Mouse (Mus musculus): ENCODE data around the gene Adam22. TPM values are rescaled to one million over a fixed set of nuclear protein-coding genes. Genes with fewer than 3 reads are reported as not detected.

The Adam22 gene
- polyA plus RNA-seq, 1 experiment from 2014 or later = 0.40 TPM

DNA sequence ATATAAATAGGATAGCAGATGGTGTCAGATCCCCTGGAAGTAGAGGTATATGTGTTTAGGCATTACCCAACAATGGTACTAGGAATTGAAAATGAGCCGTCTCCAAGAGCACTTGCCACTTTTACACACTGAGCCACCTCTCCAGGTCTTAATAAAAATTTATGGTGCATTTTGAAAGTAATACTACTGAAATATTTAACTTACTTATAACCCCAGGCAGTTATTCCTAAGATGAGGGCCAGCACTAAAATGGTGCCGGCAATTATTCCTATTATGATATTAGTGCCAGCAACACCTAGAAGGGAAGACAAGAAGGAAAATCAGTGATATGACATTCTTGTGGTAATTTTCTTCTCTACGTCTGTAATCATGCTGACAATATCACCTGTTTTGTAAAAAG is 256.3 kb downstream of the Adam22 start:
- Histone ChIP-seq H3K4me3 (ENCODE audit: low read depth, low read length) (no peak overlapping the region), H3K9me3 (replicated peaks; ENCODE audit: control insufficient read depth, low read length) (no peaks in the 10 kb centered on the region), H3K27me3 (ENCODE audit: control insufficient read depth, insufficient read depth, low read depth, low read length) (no peaks in the 10 kb centered on the region), H3K4me2 (ENCODE audit: low read depth, low read length) (no peak overlapping the region), H3K36me3 (ENCODE audit: control insufficient read depth, insufficient read depth) (no peaks in the 10 kb centered on the region), H3K9ac (ENCODE audit: low read depth, low read length) (no peak overlapping the region), H3K4me1 (ENCODE audit: control insufficient read depth, low read depth, low read length) (no peaks in the 10 kb centered on the region), H3K27ac (ENCODE audit: low read length) (no peak overlapping the region)
- WGBS (ENCODE audit: insufficient replicate concordance) = 61% methylated on average over 3 of the region's 3 CpGs
- ATAC-seq (ENCODE audit: low read depth) = no peak

DNA sequence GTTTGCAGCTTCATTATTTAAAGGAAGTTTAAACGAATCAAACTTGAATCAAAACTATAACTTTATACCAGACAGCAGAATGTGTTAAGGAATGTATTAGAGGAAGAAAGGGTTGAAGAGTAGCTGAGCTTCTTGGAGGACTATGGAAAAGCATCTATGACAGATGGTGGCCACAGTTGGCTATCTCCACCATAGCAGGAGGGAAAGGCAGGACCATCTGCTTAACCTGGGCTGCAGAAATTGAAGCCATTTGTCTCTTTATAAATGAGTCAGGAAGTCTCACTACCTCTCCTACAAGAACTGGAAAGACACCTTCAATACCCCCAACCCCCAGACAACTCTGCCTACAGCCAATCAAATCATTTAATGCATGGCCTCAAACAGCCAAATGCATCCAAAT is 272.3 kb downstream of the Adam22 start:
- Histone ChIP-seq H3K9ac (ENCODE audit: low read depth, low read length) (no peak overlapping the region), H3K4me1 (ENCODE audit: control insufficient read depth, low read depth, low read length) (no peaks in the 10 kb centered on the region), H3K36me3 (ENCODE audit: control insufficient read depth, insufficient read depth) (no peaks in the 10 kb centered on the region), H3K4me2 (ENCODE audit: low read depth, low read length) (no peak overlapping the region), H3K9me3 (replicated peaks; ENCODE audit: control insufficient read depth, low read length) (no peaks in the 10 kb centered on the region), H3K27ac (ENCODE audit: low read length) (no peak overlapping the region), H3K4me3 (ENCODE audit: low read depth, low read length) (no peak overlapping the region), H3K27me3 (ENCODE audit: control insufficient read depth, insufficient read depth, low read depth, low read length) (no peaks in the 10 kb centered on the region)
- ATAC-seq (ENCODE audit: low read depth) = no peak
- 55% methylated on average over 1 of the region's 1 CpGs for WGBS (ENCODE audit: insufficient replicate concordance)

DNA sequence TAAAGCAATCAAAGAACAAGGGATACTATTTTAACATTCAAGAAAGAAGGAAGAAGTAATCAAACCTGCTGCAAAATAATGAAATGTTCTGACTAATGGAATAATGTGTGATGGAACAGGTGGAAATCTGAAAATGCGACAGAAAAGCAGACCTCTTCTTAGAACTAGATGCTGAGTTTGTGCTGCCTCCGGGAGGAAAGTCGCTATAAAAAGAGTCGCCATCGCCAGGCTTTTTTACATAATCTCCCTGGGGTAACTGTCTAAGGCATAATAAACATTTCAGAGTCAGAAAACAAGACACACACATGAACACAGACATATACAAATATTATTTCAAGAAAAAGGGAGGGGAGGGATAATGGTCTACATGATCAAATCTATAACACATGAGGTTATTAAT is 273.0 kb downstream of the Adam22 start:
- Histone ChIP-seq H3K27me3 (ENCODE audit: control insufficient read depth, insufficient read depth, low read depth, low read length) (no peaks in the 10 kb centered on the region), H3K9me3 (replicated peaks; ENCODE audit: control insufficient read depth, low read length) (no peaks in the 10 kb centered on the region), H3K9ac (ENCODE audit: low read depth, low read length) (no peak overlapping the region), H3K36me3 (ENCODE audit: control insufficient read depth, insufficient read depth) (no peaks in the 10 kb centered on the region), H3K27ac (ENCODE audit: low read length) (no peak overlapping the region), H3K4me2 (ENCODE audit: low read depth, low read length) (no peak overlapping the region), H3K4me3 (ENCODE audit: low read depth, low read length) (no peak overlapping the region), H3K4me1 (ENCODE audit: control insufficient read depth, low read depth, low read length) (no peaks in the 10 kb centered on the region)
- no peak for ATAC-seq (ENCODE audit: low read depth)
- WGBS (ENCODE audit: insufficient replicate concordance) = 64% methylated on average over 5 of the region's 5 CpGs

DNA sequence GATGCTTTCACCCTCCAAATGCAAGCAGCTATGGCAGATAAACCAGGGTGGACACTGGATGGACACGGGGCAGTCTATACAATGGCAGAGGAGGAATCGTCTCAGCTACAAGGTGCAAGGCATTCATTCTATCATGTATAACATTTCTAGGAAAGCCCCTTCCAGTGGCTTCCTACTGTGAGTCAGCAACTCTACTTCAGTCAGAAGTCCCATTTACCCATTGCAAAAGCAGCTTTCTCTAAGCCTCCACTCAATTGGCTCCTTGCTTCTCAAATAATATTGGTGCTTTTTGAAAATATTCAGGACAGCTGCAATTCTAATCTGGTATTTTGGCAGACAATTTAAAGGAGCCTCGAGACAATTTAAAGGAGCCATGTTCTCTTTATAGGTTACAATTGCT is 279.8 kb downstream of the Adam22 start:
- no peaks in the 10 kb centered on the region for H3K4me1 ChIP-seq (ENCODE audit: control insufficient read depth, low read depth, low read length)
- H3K36me3 ChIP-seq (ENCODE audit: control insufficient read depth, insufficient read depth) = no peaks in the 10 kb centered on the region
- H3K27me3 ChIP-seq (ENCODE audit: control insufficient read depth, insufficient read depth, low read depth, low read length) = no peaks in the 10 kb centered on the region
- no peak overlapping the region for H3K4me2 ChIP-seq (ENCODE audit: low read depth, low read length)
- H3K9me3 ChIP-seq (replicated peaks; ENCODE audit: control insufficient read depth, low read length) = no peaks in the 10 kb centered on the region
- no peak overlapping the region for H3K27ac ChIP-seq (ENCODE audit: low read length)
- H3K9ac ChIP-seq (ENCODE audit: low read depth, low read length) = no peak overlapping the region
- no peak for ATAC-seq (ENCODE audit: low read depth)
- WGBS (ENCODE audit: insufficient replicate concordance) = 56% methylated on average over 3 of the region's 3 CpGs
- no peak overlapping the region for H3K4me3 ChIP-seq (ENCODE audit: low read depth, low read length)

GRCm38 (mm10) chr5:8085661-8086060 is 282.3 kb downstream of the Adam22 start:
- Histone ChIP-seq H3K27me3 (ENCODE audit: control insufficient read depth, insufficient read depth, low read depth, low read length) (no peaks in the 10 kb centered on the region), H3K9ac (ENCODE audit: low read depth, low read length) (no peak overlapping the region), H3K27ac (ENCODE audit: low read length) (no peak overlapping the region), H3K4me3 (ENCODE audit: low read depth, low read length) (no peak overlapping the region), H3K4me1 (ENCODE audit: control insufficient read depth, low read depth, low read length) (no peaks in the 10 kb centered on the region), H3K4me2 (ENCODE audit: low read depth, low read length) (no peak overlapping the region), H3K9me3 (replicated peaks; ENCODE audit: control insufficient read depth, low read length) (no peaks in the 10 kb centered on the region), H3K36me3 (ENCODE audit: control insufficient read depth, insufficient read depth) (no peaks in the 10 kb centered on the region)
- WGBS (ENCODE audit: insufficient replicate concordance) = 56% methylated on average over 3 of the region's 3 CpGs
- no peak for ATAC-seq (ENCODE audit: low read depth)

DNA sequence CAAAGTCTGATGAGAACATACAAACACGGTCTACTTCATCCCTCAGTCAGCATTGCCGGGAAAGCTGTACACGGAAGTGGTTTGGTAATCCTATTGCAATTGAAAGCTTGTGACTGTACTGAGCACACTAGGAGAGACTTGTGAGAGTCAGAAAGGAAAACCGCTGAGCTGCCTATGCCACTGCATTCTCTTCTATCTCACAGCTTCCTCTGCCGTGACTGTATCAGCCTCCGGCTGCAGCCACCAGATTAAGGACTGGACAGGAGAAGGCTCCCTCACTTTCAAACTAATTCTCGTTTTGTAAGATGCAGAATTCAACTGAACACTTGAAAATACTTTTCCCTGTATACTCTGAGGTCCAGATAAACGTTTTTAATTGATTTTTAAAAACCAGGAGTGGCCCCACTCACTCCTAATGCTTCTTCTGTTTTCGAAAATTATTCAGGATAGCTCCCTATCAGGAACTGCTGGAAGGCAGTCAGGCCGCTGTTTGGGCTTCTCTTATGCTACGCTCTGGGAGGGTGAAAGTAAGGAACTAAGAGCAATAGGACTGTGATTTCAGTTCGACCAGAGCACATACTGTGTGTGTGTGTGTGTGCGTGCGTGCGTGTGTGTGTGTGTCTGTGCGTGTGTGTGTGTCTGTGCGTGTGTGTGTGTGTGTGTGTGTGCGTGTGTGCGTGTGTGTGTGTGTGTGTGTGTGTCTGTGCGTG is 285.0 kb downstream of the Adam22 start:
- Histone ChIP-seq H3K4me2 (ENCODE audit: low read depth, low read length) (no peak overlapping the region), H3K27me3 (ENCODE audit: control insufficient read depth, insufficient read depth, low read depth, low read length) (no peaks in the 10 kb centered on the region), H3K27ac (ENCODE audit: low read length) (no peak overlapping the region), H3K4me3 (ENCODE audit: low read depth, low read length) (no peak overlapping the region), H3K9me3 (replicated peaks; ENCODE audit: control insufficient read depth, low read length) (no peaks in the 10 kb centered on the region), H3K36me3 (ENCODE audit: control insufficient read depth, insufficient read depth) (no peaks in the 10 kb centered on the region), H3K9ac (ENCODE audit: low read depth, low read length) (no peak overlapping the region), H3K4me1 (ENCODE audit: control insufficient read depth, low read depth, low read length) (no peaks in the 10 kb centered on the region)
- ATAC-seq (ENCODE audit: low read depth) = no peak
- 53% methylated on average over 20 of the region's 20 CpGs for WGBS (ENCODE audit: insufficient replicate concordance)

DNA sequence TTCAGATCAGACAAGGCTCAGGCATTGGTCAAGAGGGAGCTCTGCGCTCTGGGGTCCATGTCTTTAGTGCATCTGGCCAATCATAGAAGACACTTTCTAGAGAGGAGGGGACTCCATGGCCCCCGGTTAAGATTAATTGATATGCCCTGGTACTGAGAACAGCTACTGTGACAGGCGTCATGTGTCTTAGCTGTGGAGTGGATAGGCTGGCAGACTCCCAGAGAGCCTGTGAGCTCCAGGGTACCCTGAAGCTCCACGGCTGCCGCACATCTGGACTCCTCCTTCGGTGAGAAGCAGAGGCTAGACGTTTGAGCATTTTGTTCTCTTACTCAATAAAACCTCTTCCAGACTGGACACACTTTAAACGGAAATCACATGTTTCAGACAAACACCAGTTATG is 290.5 kb downstream of the Adam22 start:
- WGBS (ENCODE audit: insufficient replicate concordance) = 73% methylated on average over 8 of the region's 8 CpGs
- no peaks in the 10 kb centered on the region for H3K27me3 ChIP-seq (ENCODE audit: control insufficient read depth, insufficient read depth, low read depth, low read length)
- H3K4me1 ChIP-seq (ENCODE audit: control insufficient read depth, low read depth, low read length) = no peaks in the 10 kb centered on the region
- H3K9me3 ChIP-seq (replicated peaks; ENCODE audit: control insufficient read depth, low read length) = no peaks in the 10 kb centered on the region
- H3K36me3 ChIP-seq (ENCODE audit: control insufficient read depth, insufficient read depth) = 0 out of 2 replicates have a peak, but pooled peaks cover 3% of the 10 kb centered on the region
- ATAC-seq (ENCODE audit: low read depth) = no peak
- H3K4me2 ChIP-seq (ENCODE audit: low read depth, low read length) = no peak overlapping the region
- H3K9ac ChIP-seq (ENCODE audit: low read depth, low read length) = no peak overlapping the region
- H3K4me3 ChIP-seq (ENCODE audit: low read depth, low read length) = no peak overlapping the region
- no peak overlapping the region for H3K27ac ChIP-seq (ENCODE audit: low read length)

- WGBS (ENCODE audit: insufficient replicate concordance) = 83% methylated on average over 9 of the region's 9 CpGs
- H3K9ac ChIP-seq (ENCODE audit: low read depth, low read length) = no peak overlapping the region
- H3K27me3 ChIP-seq (ENCODE audit: control insufficient read depth, insufficient read depth, low read depth, low read length) = no peaks in the 10 kb centered on the region
- no peak for ATAC-seq (ENCODE audit: low read depth)
- no peaks in the 10 kb centered on the region for H3K9me3 ChIP-seq (replicated peaks; ENCODE audit: control insufficient read depth, low read length)
- H3K4me2 ChIP-seq (ENCODE audit: low read depth, low read length) = no peak overlapping the region
- H3K36me3 ChIP-seq (ENCODE audit: control insufficient read depth, insufficient read depth) = peaks cover 11% of the 10 kb centered on the region
- H3K4me1 ChIP-seq (ENCODE audit: control insufficient read depth, low read depth, low read length) = no peaks in the 10 kb centered on the region
- no peak overlapping the region for H3K4me3 ChIP-seq (ENCODE audit: low read depth, low read length)
- H3K27ac ChIP-seq (ENCODE audit: low read length) = no peak overlapping the region
Observed at GRCm38 (mm10) chr5:8073901-8074561, 293.9 kb downstream of the Adam22 start.

DNA sequence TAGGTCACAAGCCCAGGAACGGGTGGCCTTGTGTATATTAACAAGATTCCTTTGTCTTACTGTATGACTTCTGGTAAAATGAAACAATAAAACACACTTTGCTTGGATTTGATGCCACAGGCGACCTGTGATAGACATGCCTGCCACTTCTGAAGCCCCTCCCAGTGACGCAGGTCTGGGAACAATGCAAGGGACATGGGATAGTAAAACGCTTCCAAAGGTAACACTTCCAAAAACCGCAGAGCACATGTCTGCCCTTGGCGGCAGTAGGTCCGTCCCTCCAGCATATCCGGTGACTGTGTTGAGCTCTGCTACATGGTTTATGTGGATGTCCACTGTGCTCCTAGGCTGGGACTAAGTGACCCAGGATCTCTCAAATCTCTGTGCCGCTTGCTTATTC is 294.6 kb downstream of the Adam22 start:
- H3K4me3 ChIP-seq (ENCODE audit: low read depth, low read length) = no peak overlapping the region
- 83% methylated on average over 9 of the region's 9 CpGs for WGBS (ENCODE audit: insufficient replicate concordance)
- peaks cover 11% of the 10 kb centered on the region for H3K36me3 ChIP-seq (ENCODE audit: control insufficient read depth, insufficient read depth)
- no peak overlapping the region for H3K9ac ChIP-seq (ENCODE audit: low read depth, low read length)
- no peak for ATAC-seq (ENCODE audit: low read depth)
- H3K4me2 ChIP-seq (ENCODE audit: low read depth, low read length) = no peak overlapping the region
- H3K9me3 ChIP-seq (replicated peaks; ENCODE audit: control insufficient read depth, low read length) = no peaks in the 10 kb centered on the region
- H3K27ac ChIP-seq (ENCODE audit: low read length) = no peak overlapping the region
- H3K27me3 ChIP-seq (ENCODE audit: control insufficient read depth, insufficient read depth, low read depth, low read length) = no peaks in the 10 kb centered on the region
- H3K4me1 ChIP-seq (ENCODE audit: control insufficient read depth, low read depth, low read length) = no peaks in the 10 kb centered on the region

All from liver, embryonic 16.5 days (tissue).